In genomic region chr1:88938458-88938857, GRCm38 (mm10) we compare ENCODE assay signal across 18 mouse cellular contexts.
DNase-seq lines count a peak whose midpoint lies in the region; ATAC-seq lines count a peak whose summit lies in the region.
"Had no signal": no experiment of that assay in that cellular context is flagged by ENCODE, and none has a peak within 500 bp of the region (broad histone marks: within the 10 kb centered on the region; RNA-seq: fewer than 3 reads in every experiment).

No protein-coding gene starts in this region.

- DNase-seq in hindbrain, embryonic 10.5 days (ENCODE audit: low spot score), result no peak
- no peak for DNase-seq in hindbrain, embryonic 11.5 days (ENCODE audit: low spot score)
- peak; percentile 26 for DNase-seq in embryonic facial prominence, embryonic 14.5 days (ENCODE audit: low spot score)
- peak; percentile 54 for DNase-seq in kidney, adult 18-20 months
- DNase-seq in kidney, postnatal 14 days, result peak; percentile 59
- no peak for DNase-seq in right cerebral cortex, adult 2 months (ENCODE audit: low spot score in 2 of 2)
- DNase-seq in adrenal gland, adult 2 months, result no peak
- no peak for DNase-seq in layer of hippocampus, postnatal 14 days (ENCODE audit: low spot score in 2 of 2)
- DNase-seq: cerebellum, adult 18-20 months; gastrocnemius, postnatal 36 days; heart, postnatal 4 days; lung, postnatal 36 days; thymus, postnatal 14 days had no signal

- peaks cover 23% of the 10 kb centered on the region for H3K4me1 ChIP-seq in hindbrain, embryonic 10.5 days (replicated peaks)
- H3K4me1 ChIP-seq in hindbrain, embryonic 11.5 days (replicated peaks; ENCODE audit: control insufficient read depth, insufficient read depth, low read length), result no peaks in the 10 kb centered on the region
- H3K4me1 ChIP-seq in embryonic facial prominence, embryonic 14.5 days (ENCODE audit: control insufficient read depth, insufficient read depth, low read length), result no peaks in the 10 kb centered on the region
- H3K4me1 ChIP-seq: heart, embryonic 12.5 days; stomach, embryonic 15.5 days had no signal

- H3K27me3 ChIP-seq in hindbrain, embryonic 10.5 days (ENCODE audit: insufficient read depth, poor library complexity, severe bottlenecking), result no peaks in the 10 kb centered on the region
- H3K27me3 ChIP-seq in hindbrain, embryonic 11.5 days (ENCODE audit: control insufficient read depth, insufficient read depth, low read length), result no peaks in the 10 kb centered on the region
- H3K27me3 ChIP-seq in embryonic facial prominence, embryonic 14.5 days (replicated peaks; ENCODE audit: control insufficient read depth, insufficient read depth, low read length), result no peaks in the 10 kb centered on the region
- H3K27me3 ChIP-seq: heart, embryonic 12.5 days; midbrain, embryonic 12.5 days; neural tube, embryonic 12.5 days; stomach, embryonic 15.5 days had no signal

- no peak overlapping the region for H3K9ac ChIP-seq in hindbrain, embryonic 11.5 days (ENCODE audit: low read depth, low read length)
- H3K9ac ChIP-seq in embryonic facial prominence, embryonic 14.5 days (ENCODE audit: low read depth, low read length), result no peak overlapping the region
- H3K9ac ChIP-seq: heart, embryonic 12.5 days; midbrain, embryonic 12.5 days; neural tube, embryonic 12.5 days; stomach, embryonic 15.5 days had no signal

- H3K4me2 ChIP-seq in hindbrain, embryonic 11.5 days (replicated peaks; ENCODE audit: low read depth, low read length), result no peak overlapping the region
- H3K4me2 ChIP-seq in embryonic facial prominence, embryonic 14.5 days (ENCODE audit: low read depth, low read length), result no peak overlapping the region
- H3K4me2 ChIP-seq: heart, embryonic 12.5 days; midbrain, embryonic 12.5 days; neural tube, embryonic 12.5 days; stomach, embryonic 15.5 days had no signal

- 0 out of 2 replicates have a peak overlapping the region, but pooled peaks have one; percentile 41 for H3K27ac ChIP-seq in hindbrain, embryonic 10.5 days
- H3K27ac ChIP-seq in hindbrain, embryonic 11.5 days (ENCODE audit: low read depth, low read length), result no peak overlapping the region
- no peak overlapping the region for H3K27ac ChIP-seq in embryonic facial prominence, embryonic 14.5 days (replicated peaks; ENCODE audit: low read depth, low read length)
- H3K27ac ChIP-seq: midbrain, embryonic 12.5 days; neural tube, embryonic 12.5 days; stomach, embryonic 15.5 days had no signal

- ATAC-seq in hindbrain, embryonic 11.5 days (ENCODE audit: low FRiP score), result no peak
- peak; percentile 79 for ATAC-seq in embryonic facial prominence, embryonic 14.5 days (ENCODE audit: low read depth)

- H3K36me3 ChIP-seq in hindbrain, embryonic 10.5 days, result no peaks in the 10 kb centered on the region
- no peaks in the 10 kb centered on the region for H3K36me3 ChIP-seq in hindbrain, embryonic 11.5 days (ENCODE audit: control insufficient read depth, insufficient read depth, low read length)
- H3K36me3 ChIP-seq in embryonic facial prominence, embryonic 14.5 days (ENCODE audit: control insufficient read depth, insufficient read depth, low read length), result no peaks in the 10 kb centered on the region
- H3K36me3 ChIP-seq: G1E; heart, embryonic 12.5 days; midbrain, embryonic 12.5 days; neural tube, embryonic 12.5 days; stomach, embryonic 15.5 days had no signal

- no peak overlapping the region for H3K4me3 ChIP-seq in hindbrain, embryonic 10.5 days
- H3K4me3 ChIP-seq in hindbrain, embryonic 11.5 days (ENCODE audit: low read depth, low read length), result no peak overlapping the region
- no peak overlapping the region for H3K4me3 ChIP-seq in embryonic facial prominence, embryonic 14.5 days (ENCODE audit: low read depth, low read length)
- H3K4me3 ChIP-seq: heart, embryonic 12.5 days; midbrain, embryonic 12.5 days; neural tube, embryonic 12.5 days; stomach, embryonic 15.5 days had no signal

- WGBS in hindbrain, embryonic 10.5 days, result 73% methylated on average over 7 of the region's 7 CpGs
- WGBS in hindbrain, embryonic 11.5 days, result 67% methylated on average over 7 of the region's 7 CpGs
- WGBS in embryonic facial prominence, embryonic 14.5 days, result 52% methylated on average over 7 of the region's 7 CpGs

- 0 out of 2 replicates have a peak, but pooled peaks cover 10% of the 10 kb centered on the region for H3K9me3 ChIP-seq in hindbrain, embryonic 10.5 days
- H3K9me3 ChIP-seq in hindbrain, embryonic 11.5 days (ENCODE audit: control insufficient read depth, low read length), result no peaks in the 10 kb centered on the region
- H3K9me3 ChIP-seq in embryonic facial prominence, embryonic 14.5 days (ENCODE audit: control insufficient read depth, low read length), result no peaks in the 10 kb centered on the region
- H3K9me3 ChIP-seq: heart, embryonic 12.5 days; neural tube, embryonic 12.5 days; stomach, embryonic 15.5 days had no signal

Comparison
In these comparisons a context has a peak if more than half of its experiments do, and no peak if none do; other contexts are left out.
1. DNase-seq: peak in embryonic facial prominence, embryonic 14.5 days (single experiment), kidney, adult 18-20 months (single experiment) and kidney, postnatal 14 days (single experiment); none in hindbrain, embryonic 10.5 days (single experiment), hindbrain, embryonic 11.5 days (single experiment), right cerebral cortex, adult 2 months (0 of 2), adrenal gland, adult 2 months (single experiment) and layer of hippocampus, postnatal 14 days (0 of 2).